In genomic region chr13:23879636-23880035, GRCm38 (mm10) we compare ENCODE assay signal across 24 mouse cellular contexts. TPM values are rescaled to one million over a fixed set of nuclear protein-coding genes. Genes with fewer than 3 reads are reported as not detected.
DNase-seq lines count a peak whose midpoint lies in the region; ATAC-seq lines count a peak whose summit lies in the region.
"Had no signal": no experiment of that assay in that cellular context is flagged by ENCODE, and none has a peak within 500 bp of the region (broad histone marks: within the 10 kb centered on the region; RNA-seq: fewer than 3 reads in every experiment).

No protein-coding gene starts in this region.

- DNase-seq in B cell, adult 2 months, result peak; percentile 25 to 43
- peak; percentile 63 for DNase-seq in MEL-GATA-1-ER (ENCODE audit: extremely low read depth, low read depth)
- DNase-seq in splenic B cell, adult 2 months (ENCODE audit: low read depth, low spot score), result peak; percentile 69
- no peak for DNase-seq in c-Kit-positive CD71-positive TER-119-positive erythroid progenitor cells, embryonic 14.5 days (ENCODE audit: low spot score)
- no peak for DNase-seq in lung, postnatal 14 days
- DNase-seq in kidney, adult 9 months, result no peak
- DNase-seq: adrenal gland, postnatal 14 days; cerebellum, adult 2 months; cerebellum, postnatal 10 days; embryo, embryonic 11 days; gastrocnemius, postnatal 10 days; heart, adult 2 months had no signal

- no peaks in the 10 kb centered on the region for H3K27me3 ChIP-seq in splenic B cell, adult 2 months (ENCODE audit: control insufficient read depth, insufficient read depth, low read length, poor library complexity, severe bottlenecking)
- H3K27me3 ChIP-seq: embryonic facial prominence, embryonic 12.5 days; heart, embryonic 15.5 days; hindbrain, embryonic 15.5 days had no signal

- ATAC-seq in megakaryocyte, adult 5-6 weeks (ENCODE audit: poor library complexity, severe bottlenecking), result peak; percentile 90
- ATAC-seq: activated CD4-positive, CD25-positive, alpha-beta regulatory T cell, adult 4 months; forebrain, embryonic 16.5 days; intestine, embryonic 16.5 days; Patski had no signal

- H3K36me3 ChIP-seq in splenic B cell, adult 2 months (ENCODE audit: control insufficient read depth, insufficient read depth, low read length, poor library complexity, severe bottlenecking), result no peaks in the 10 kb centered on the region
- H3K36me3 ChIP-seq: embryonic facial prominence, embryonic 12.5 days; heart, embryonic 15.5 days; hindbrain, embryonic 15.5 days had no signal

RNA-seq across cellular contexts. Expression of gene Slc17a1, which starts 12.1 kb away (rescaled TPM):
- not detected in 2 replicates for total RNA-seq in megakaryocyte, adult 5-6 weeks (2015)
- total RNA-seq in megakaryocyte, adult 5-6 weeks (2017), result not detected in 2 replicates
- total RNA-seq: adrenal gland, adult 18-20 months; ES-E14; gastrocnemius, postnatal 10 days; gastrocnemius, postnatal 4 days; heart, adult 2 months; heart, postnatal 25 days had no signal

RNA-seq across cellular contexts. Expression of gene Slc17a4, which starts 35.2 kb away (rescaled TPM):
- total RNA-seq in megakaryocyte, adult 5-6 weeks (2015), result not detected in 2 replicates
- not detected in 2 replicates for total RNA-seq in megakaryocyte, adult 5-6 weeks (2017)
- total RNA-seq: ES-E14; gastrocnemius, postnatal 10 days; gastrocnemius, postnatal 4 days; heart, adult 2 months; heart, postnatal 25 days had no signal

RNA-seq across cellular contexts. Expression of gene Slc17a3, which starts 40.4 kb away (rescaled TPM):
- not detected in 2 replicates for total RNA-seq in megakaryocyte, adult 5-6 weeks (2015)
- not detected in 2 replicates for total RNA-seq in megakaryocyte, adult 5-6 weeks (2017)
- total RNA-seq: ES-E14; heart, adult 2 months; heart, postnatal 25 days had no signal

RNA-seq across cellular contexts. Expression of gene Hist1h2ba, which starts 54.3 kb away (rescaled TPM):
- not detected in 2 replicates for total RNA-seq in megakaryocyte, adult 5-6 weeks (2015)
- total RNA-seq in megakaryocyte, adult 5-6 weeks (2017), result not detected in 2 replicates
- total RNA-seq: adrenal gland, adult 18-20 months; adrenal gland, postnatal 14 days; gastrocnemius, postnatal 10 days; gastrocnemius, postnatal 4 days; heart, adult 2 months; heart, postnatal 25 days had no signal

RNA-seq across cellular contexts. Expression of gene Hist1h2aa, which starts 54.6 kb away (rescaled TPM):
- total RNA-seq in megakaryocyte, adult 5-6 weeks (2015), result not detected in 2 replicates
- total RNA-seq in megakaryocyte, adult 5-6 weeks (2017), result not detected in 2 replicates
- total RNA-seq: adrenal gland, adult 18-20 months; adrenal gland, postnatal 14 days; gastrocnemius, postnatal 10 days; gastrocnemius, postnatal 4 days; heart, adult 2 months; heart, postnatal 25 days had no signal

Comparison
In these comparisons a context has a peak if more than half of its experiments do, and no peak if none do; other contexts are left out.
1. DNase-seq: peak in B cell, adult 2 months (2 of 2), MEL-GATA-1-ER (single experiment) and splenic B cell, adult 2 months (single experiment); none in c-Kit-positive CD71-positive TER-119-positive erythroid progenitor cells, embryonic 14.5 days (single experiment), lung, postnatal 14 days (single experiment) and kidney, adult 9 months (single experiment).